Mouse (Mus musculus) neural tube, embryonic 10.5 days (tissue): ENCODE data around the gene Gpc4.
A peak's percentile ranks its signal among the peaks of the same experiment; 100 is the strongest.

Experiments used
- DNase-seq: peaks from one replicate; pipeline ENCODE4 v3.0.0-alpha.2; 2017; ENCODE audit warnings: low spot score; ENCODE audit errors: extremely low spot score

The Gpc4 gene

GRCm38 (mm10) chrX:52030146-52030545, 134.9 kb downstream of the Gpc4 start:
- DNase-seq: no peak

GRCm38 (mm10) chrX:52017660-52018059, 147.4 kb downstream of the Gpc4 start:
- peak; percentile 37 for DNase-seq
